Mouse (Mus musculus) neural tube, embryonic 13.5 days (tissue): ENCODE data around the gene Cass4. TPM values are rescaled to one million over a fixed set of nuclear protein-coding genes. Genes with fewer than 3 reads are reported as not detected.

Source experiments
- ATAC-seq: fragments of 200-750 bp; cut with Nextera tagmentation; 2 replicates; pipeline ENCODE4 v1.8.0; 2017; ENCODE audit warnings: low read depth, mild to moderate bottlenecking, moderate TSS enrichment, moderate library complexity
- H3K27ac ChIP-seq: fragments of 300-500 bp; sonication (generic); replicated peaks from 2 replicates; pipeline ENCODE4 v1.5.1; 2015; ENCODE audit warnings: moderate library complexity, mild to moderate bottlenecking, inconsistent platforms
- H3K27me3 ChIP-seq: fragments of 300-500 bp; sonication (generic); 2 replicates; pipeline ENCODE4 v1.6.1; 2015; ENCODE audit warnings: mild to moderate bottlenecking, inconsistent platforms
- H3K36me3 ChIP-seq: fragments of 300-500 bp; sonication (generic); 2 replicates; pipeline ENCODE4 v1.6.1; 2015; ENCODE audit warnings: mild to moderate bottlenecking, inconsistent platforms
- H3K4me1 ChIP-seq: fragments of 300-500 bp; sonication (generic); replicated peaks from 2 replicates; pipeline ENCODE4 v1.6.1; 2015; ENCODE audit warnings: inconsistent platforms
- H3K4me2 ChIP-seq: fragments of 300-500 bp; sonication (generic); 2 replicates; pipeline ENCODE4 v1.6.1; 2015; ENCODE audit warnings: inconsistent platforms, mild to moderate bottlenecking, moderate library complexity
- H3K4me3 ChIP-seq: fragments of 300-500 bp; sonication (generic); 2 replicates; pipeline ENCODE4 v1.5.1; 2015; ENCODE audit warnings: mild to moderate bottlenecking, inconsistent platforms
- H3K9ac ChIP-seq: fragments of 300-500 bp; sonication (generic); 2 replicates; pipeline ENCODE4 v1.6.1; 2015; ENCODE audit warnings: moderate library complexity, mild to moderate bottlenecking, inconsistent platforms
- H3K9me3 ChIP-seq: fragments of 300-500 bp; sonication (generic); 2 replicates; pipeline ENCODE4 v1.6.1; 2016; ENCODE audit warnings: inconsistent platforms
- WGBS: fragments of 180-500 bp; shearing (Covaris S2); methylation state at CpG from one replicate; pipeline ENCODE4 v1.1.7; 2015; 5-methylcytosine and 5-hydroxymethylcytosine counted together
- polyA plus RNA-seq: library from polyadenylated mRNA; unstranded; fragments of >200 nt; fragmentation: Nextera tagmentation; extraction: Ambion mirVana; gene quantifications from 2 replicates; pipeline ENCODE4 v1.2.1, GENCODE M21; 2015

The Cass4 gene
- polyA plus RNA-seq, 1 experiment from 2014 or later = 0.46 TPM

DNA sequence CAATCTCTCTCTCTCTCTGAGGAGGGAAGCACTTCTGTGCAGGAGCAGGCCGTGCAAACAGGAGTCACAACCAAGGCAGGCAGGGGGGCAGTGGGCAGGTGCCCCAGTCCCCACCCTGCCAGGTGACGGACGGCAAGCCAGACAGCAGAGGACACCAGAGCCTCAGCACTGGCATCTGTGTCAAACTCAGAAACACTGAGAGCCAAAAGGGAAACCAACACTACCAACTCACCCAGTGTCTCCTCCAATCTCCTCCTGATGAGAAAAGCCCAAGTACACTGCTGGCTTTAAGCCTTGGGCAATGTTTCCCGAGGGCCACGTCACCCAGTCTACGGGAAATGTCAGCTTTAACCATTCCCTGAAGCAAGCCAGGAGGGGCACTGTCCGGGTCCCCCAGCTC, 30.4 kb upstream of the Cass4 start:
- no peak overlapping the region for H3K4me2 ChIP-seq
- no peak overlapping the region for H3K4me3 ChIP-seq
- ATAC-seq = no peak
- H3K9ac ChIP-seq = no peak overlapping the region
- WGBS = 90% methylated on average over 7 of the region's 7 CpGs
- H3K27me3 ChIP-seq = no peaks in the 10 kb centered on the region
- peaks cover 43% of the 10 kb centered on the region for H3K36me3 ChIP-seq
- H3K9me3 ChIP-seq = no peaks in the 10 kb centered on the region
- peaks cover 14% of the 10 kb centered on the region for H3K4me1 ChIP-seq
- no peak overlapping the region for H3K27ac ChIP-seq

DNA sequence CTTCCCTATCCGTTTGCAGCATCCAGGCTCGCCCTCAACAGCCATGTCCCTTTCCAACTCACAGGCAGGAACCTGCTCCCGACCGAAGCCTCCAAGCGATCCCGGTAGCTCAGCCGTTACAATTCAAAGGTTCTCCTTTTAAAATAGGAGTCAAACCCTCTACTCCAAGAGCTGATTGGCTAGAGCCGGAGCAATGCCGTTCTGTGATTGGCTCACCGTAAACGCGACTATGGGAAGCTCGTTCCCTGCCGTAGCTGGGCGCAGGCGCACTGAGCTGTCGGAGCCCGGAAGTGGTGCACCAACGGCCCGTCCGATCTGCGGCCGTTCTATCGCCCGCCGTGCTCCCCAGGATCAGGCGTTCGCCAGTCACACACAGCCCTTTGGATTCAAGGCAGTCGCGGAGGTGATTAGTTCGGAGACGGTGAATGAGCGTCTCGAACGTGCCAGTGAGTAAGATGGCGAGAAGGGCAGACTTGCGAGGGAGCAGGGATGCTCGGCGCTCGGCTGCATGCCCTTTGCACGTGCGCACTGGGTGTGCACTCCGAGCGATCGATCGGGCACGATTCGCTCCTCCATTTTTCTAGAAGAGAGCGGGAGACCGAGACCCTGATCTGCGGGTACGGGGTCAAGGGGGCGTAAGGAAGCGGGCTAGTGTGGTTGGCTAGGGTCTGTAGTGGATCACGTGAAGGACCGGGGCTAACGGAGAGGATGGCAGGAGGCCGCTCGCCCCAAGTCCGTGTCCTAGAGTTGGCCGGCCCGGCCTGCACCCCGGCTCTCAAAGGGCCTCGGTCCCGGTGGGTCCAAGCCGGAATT, 23.0 kb upstream of the Cass4 start, which contains the start of the genes Aurka and Cstf1:
Aurka (minus strand) TSS at position 125 of the 813 bp plus-strand sequence.
Cstf1 (plus strand) TSS at position 271 of the 813 bp plus-strand sequence.
- H3K4me3 ChIP-seq = peak within 1 kb of the TSS; percentile 96
- H3K9me3 ChIP-seq = no peaks in the 10 kb centered on the region
- peak within 1 kb of the TSS; percentile 86 for H3K4me2 ChIP-seq
- ATAC-seq = peak; percentile 98
- peaks cover 38% of the 10 kb centered on the region for H3K4me1 ChIP-seq
- H3K27ac ChIP-seq = peak within 1 kb of the TSS; percentile 89
- WGBS = under 1% methylated on average over 66 of the region's 66 CpGs
- peak within 1 kb of the TSS; percentile 94 for H3K9ac ChIP-seq
- H3K27me3 ChIP-seq = no peaks in the 10 kb centered on the region
- H3K36me3 ChIP-seq = peaks cover 40% of the 10 kb centered on the region

DNA sequence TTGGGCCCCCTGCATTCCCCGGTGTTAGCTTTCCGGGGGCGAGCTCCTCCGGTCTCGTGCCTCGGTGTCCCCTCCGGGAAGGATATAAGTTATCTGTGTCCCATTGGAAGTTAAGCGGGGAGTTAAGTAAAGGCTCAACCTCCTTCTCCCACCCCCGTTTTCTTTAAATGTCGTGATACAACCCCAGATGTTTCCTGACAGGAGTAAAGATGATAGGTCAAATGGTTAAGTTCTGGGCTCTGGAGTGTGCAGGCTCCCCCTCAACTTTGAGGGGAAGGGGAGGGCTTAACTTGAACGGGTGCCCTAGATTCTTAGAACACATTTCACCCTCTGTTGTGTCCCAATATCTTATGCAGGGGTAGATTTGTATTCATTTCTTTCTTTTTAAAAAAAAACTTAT, 22.3 kb upstream of the Cass4 start:
- Histone ChIP-seq H3K9ac (peak overlapping the region; percentile 94), H3K4me1 (peaks cover 38% of the 10 kb centered on the region), H3K36me3 (peaks cover 46% of the 10 kb centered on the region), H3K4me3 (peak overlapping the region; percentile 96), H3K9me3 (no peaks in the 10 kb centered on the region), H3K27ac (peak overlapping the region; percentile 89), H3K4me2 (peak overlapping the region; percentile 86), H3K27me3 (no peaks in the 10 kb centered on the region)
- 0 out of 2 replicates have a peak, but pooled peaks have one; percentile 1 for ATAC-seq
- WGBS = under 1% methylated on average over 11 of the region's 11 CpGs

DNA sequence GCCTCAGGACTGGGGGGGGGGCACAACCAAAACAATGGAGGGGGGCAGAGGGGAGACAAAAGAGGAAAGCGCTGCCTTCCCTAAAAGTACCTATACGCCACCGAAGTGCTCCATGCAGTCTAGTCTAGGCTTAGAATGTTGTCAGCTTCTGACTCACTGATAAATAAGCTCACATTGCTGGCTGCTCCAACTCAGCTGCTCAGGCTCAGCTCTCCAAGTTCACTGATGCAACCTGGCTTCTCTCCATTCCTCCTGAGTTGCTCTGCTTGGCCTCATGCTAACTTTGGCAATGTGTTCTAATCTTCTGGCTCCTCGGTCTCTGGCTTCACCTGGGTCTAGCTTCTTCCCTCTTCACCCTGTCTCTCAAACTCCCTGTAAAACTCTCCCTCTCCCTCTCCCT, 17.0 kb upstream of the Cass4 start:
- Histone ChIP-seq H3K27me3 (no peaks in the 10 kb centered on the region), H3K36me3 (peaks cover 88% of the 10 kb centered on the region), H3K4me2 (no peak overlapping the region), H3K27ac (no peak overlapping the region), H3K9me3 (no peaks in the 10 kb centered on the region), H3K9ac (no peak overlapping the region), H3K4me3 (no peak overlapping the region), H3K4me1 (peaks cover 13% of the 10 kb centered on the region)
- 94% methylated on average over 4 of the region's 4 CpGs for WGBS
- no peak for ATAC-seq

DNA sequence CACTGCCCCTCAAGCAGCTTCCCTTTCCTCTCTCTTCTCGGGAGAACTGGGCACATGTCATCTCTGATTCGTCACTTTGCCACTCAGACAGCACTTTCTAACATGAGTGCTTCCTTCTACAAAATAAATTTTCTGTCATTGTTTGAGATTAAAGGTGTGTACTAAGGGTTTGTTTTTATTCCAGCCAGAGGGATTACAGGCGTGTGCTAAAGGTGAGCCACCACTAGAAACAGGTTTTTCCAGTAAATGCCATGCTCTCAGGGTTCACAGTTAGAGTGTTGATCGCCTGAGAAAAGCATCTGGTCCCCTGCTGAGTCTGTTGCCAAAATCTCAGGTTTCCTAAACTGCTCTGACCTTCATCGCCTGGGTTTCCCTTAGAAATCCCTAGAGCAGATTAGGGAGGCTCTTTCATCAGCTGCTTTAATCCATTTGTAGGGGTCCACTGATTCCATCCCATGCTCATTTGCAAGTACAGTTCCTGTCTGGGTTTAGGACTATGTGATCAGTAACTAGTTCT, 16.5 kb upstream of the Cass4 start:
- no peak overlapping the region for H3K27ac ChIP-seq
- no peak overlapping the region for H3K4me2 ChIP-seq
- H3K36me3 ChIP-seq = peaks cover 93% of the 10 kb centered on the region
- 77% methylated on average over 5 of the region's 5 CpGs for WGBS
- no peaks in the 10 kb centered on the region for H3K9me3 ChIP-seq
- H3K9ac ChIP-seq = no peak overlapping the region
- H3K4me3 ChIP-seq = no peak overlapping the region
- peaks cover 8% of the 10 kb centered on the region for H3K4me1 ChIP-seq
- ATAC-seq = no peak
- H3K27me3 ChIP-seq = no peaks in the 10 kb centered on the region

DNA sequence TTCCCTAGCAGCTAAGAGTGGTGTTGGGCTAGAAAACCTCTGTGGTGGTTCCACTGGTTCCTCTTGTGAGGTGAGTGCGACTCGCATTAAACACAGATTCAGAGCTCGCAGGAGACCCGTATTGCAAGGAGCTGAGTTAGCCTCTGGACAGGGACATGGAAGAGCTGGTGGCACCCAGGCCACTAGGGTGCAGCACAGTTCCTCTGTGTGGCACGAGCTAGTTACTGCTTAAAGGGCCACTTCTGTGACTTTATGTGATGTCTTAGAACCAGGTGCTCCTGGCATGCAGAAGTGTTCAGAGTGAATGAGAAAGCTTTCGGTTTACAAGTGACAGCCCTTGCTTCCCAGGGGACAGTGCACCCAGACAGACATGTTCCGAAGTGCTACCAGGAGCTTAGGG, 15.3 kb upstream of the Cass4 start:
- no peak for ATAC-seq
- Histone ChIP-seq H3K27ac (no peak overlapping the region), H3K9ac (no peak overlapping the region), H3K4me2 (no peak overlapping the region), H3K36me3 (peaks cover 98% of the 10 kb centered on the region), H3K4me1 (peaks cover 3% of the 10 kb centered on the region; the same call in 1 of the 2 replicates), H3K4me3 (no peak overlapping the region), H3K27me3 (no peaks in the 10 kb centered on the region), H3K9me3 (no peaks in the 10 kb centered on the region)
- 81% methylated on average over 7 of the region's 7 CpGs for WGBS

DNA sequence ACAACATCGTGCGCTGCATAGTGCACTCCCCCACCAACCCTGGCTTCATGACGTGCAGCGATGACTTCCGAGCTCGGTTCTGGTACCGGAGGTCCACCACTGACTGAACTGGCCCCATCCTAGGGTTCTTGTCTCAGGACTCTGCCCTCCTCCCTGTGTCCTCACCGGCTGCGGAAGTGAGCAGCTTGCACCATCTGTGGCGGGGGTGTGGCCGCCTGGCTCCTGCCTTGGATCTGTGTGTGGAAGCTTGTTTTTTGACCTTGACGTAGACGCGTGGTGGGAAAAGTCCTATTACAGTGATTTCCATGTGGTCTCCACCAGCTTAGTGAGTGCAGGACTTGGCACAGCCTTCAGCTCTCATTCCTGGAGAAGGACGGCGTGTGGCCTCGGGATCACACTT, 13.1 kb upstream of the Cass4 start:
- Histone ChIP-seq H3K4me3 (no peak overlapping the region), H3K27me3 (no peaks in the 10 kb centered on the region), H3K36me3 (peaks cover 76% of the 10 kb centered on the region), H3K4me2 (no peak overlapping the region), H3K27ac (no peak overlapping the region), H3K9me3 (no peaks in the 10 kb centered on the region), H3K9ac (no peak overlapping the region), H3K4me1 (peaks cover 3% of the 10 kb centered on the region; the same call in 1 of the 2 replicates)
- whole genome bisulfite sequencing = 95% methylated on average over 17 of the region's 17 CpGs
- ATAC-seq = no peak

DNA sequence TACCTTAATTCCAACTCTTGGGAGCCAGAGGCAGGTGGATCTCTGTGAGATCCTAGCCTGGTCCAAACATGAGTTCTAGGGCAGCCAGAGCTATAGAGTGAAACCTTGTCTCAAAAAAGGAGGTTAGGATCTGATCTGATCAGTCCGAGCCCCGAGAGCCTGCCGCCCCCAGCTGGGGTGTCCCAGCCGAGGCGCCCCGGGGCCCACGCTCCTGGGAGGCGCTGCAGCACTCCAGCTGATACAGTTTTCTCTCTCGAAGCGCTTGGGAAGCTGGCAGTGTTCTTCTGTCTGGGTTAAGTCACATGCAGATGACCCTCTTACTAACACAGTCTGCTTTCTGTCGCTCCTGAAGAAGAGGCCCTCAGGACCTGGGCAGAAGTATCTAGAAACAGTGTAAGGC, 12.3 kb upstream of the Cass4 start:
- ATAC-seq = no peak
- H3K36me3 ChIP-seq = peaks cover 68% of the 10 kb centered on the region
- no peak overlapping the region for H3K4me2 ChIP-seq
- H3K27me3 ChIP-seq = no peaks in the 10 kb centered on the region
- peaks cover 3% of the 10 kb centered on the region; the same call in 1 of the 2 replicates for H3K4me1 ChIP-seq
- 95% methylated on average over 11 of the region's 11 CpGs for WGBS
- no peak overlapping the region for H3K4me3 ChIP-seq
- no peaks in the 10 kb centered on the region for H3K9me3 ChIP-seq
- no peak overlapping the region for H3K27ac ChIP-seq
- no peak overlapping the region for H3K9ac ChIP-seq

DNA sequence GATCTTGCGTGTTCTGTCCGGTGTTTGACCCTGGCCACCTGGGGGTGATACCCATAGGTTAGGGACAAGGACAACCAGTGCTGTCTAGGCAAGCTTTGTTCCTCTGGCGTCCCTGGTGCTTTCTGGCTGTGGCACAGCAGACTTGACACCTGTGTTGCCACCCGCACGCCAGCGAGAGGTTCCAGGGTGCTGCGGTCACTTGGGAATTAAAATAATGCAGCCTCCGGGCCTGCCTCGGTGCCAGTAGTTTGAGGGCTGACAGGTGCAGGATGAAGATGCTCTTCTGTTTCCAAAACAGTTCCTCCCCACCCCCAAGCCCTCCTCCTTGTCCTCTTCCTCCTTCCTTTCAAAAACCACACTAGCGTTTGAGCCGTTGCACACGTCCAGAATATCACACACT, 11.7 kb upstream of the Cass4 start:
- Histone ChIP-seq H3K4me1 (peaks cover 3% of the 10 kb centered on the region; the same call in 1 of the 2 replicates), H3K4me2 (no peak overlapping the region), H3K36me3 (peaks cover 63% of the 10 kb centered on the region), H3K9me3 (no peaks in the 10 kb centered on the region), H3K4me3 (no peak overlapping the region), H3K9ac (no peak overlapping the region), H3K27me3 (no peaks in the 10 kb centered on the region), H3K27ac (no peak overlapping the region)
- 88% methylated on average over 12 of the region's 12 CpGs for WGBS
- no peak for ATAC-seq

DNA sequence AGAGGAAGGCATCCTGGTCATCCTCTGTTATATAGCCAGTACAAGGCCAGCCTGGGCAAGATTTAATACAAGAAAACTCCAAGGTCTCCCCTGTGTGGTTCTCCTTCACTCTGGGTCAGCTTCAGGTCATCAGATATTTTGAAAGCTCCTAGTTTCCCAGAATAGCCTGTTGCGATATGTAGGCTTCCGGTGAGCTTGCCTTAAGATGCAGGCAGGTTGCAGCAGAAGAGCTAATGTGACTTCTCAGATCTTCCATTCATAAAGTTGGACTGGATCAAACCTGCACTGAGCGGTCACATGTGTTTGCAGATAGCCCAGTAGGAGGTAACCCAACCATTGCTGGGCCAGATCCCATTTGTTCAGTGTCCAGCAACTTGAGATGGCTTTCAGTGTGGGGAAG, 8.9 kb upstream of the Cass4 start:
- WGBS = 92% methylated on average over 3 of the region's 3 CpGs
- ATAC-seq = no peak
- H3K27me3 ChIP-seq = no peaks in the 10 kb centered on the region
- no peaks in the 10 kb centered on the region for H3K4me1 ChIP-seq
- H3K27ac ChIP-seq = no peak overlapping the region
- H3K9me3 ChIP-seq = no peaks in the 10 kb centered on the region
- no peak overlapping the region for H3K4me2 ChIP-seq
- H3K9ac ChIP-seq = no peak overlapping the region
- H3K4me3 ChIP-seq = no peak overlapping the region
- H3K36me3 ChIP-seq = peaks cover 35% of the 10 kb centered on the region

DNA sequence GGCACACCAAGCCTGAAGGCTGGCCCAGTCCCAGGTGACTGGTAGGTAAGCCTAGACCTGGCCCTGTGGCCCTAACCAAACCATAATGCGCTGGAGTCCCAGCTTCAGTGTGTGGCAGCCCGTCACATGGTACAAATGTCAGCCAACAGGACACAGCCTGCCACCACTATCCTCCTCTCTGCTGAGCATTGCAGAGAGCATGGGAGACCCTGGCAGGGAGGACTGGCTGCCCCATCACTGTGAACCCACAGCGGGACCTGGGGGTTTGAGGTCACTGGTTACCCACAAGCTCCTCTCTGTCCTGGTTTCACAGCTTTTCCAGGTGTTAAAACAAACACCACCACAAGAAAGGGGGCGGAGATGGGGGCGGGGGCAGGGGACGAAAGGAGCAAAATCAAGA, 3.3 kb upstream of the Cass4 start:
- H3K4me3 ChIP-seq = no peak overlapping the region
- 0 out of 2 replicates have a peak, but pooled peaks cover 2% of the 10 kb centered on the region for H3K4me1 ChIP-seq
- no peak overlapping the region for H3K27ac ChIP-seq
- no peak overlapping the region for H3K4me2 ChIP-seq
- H3K9ac ChIP-seq = no peak overlapping the region
- 40% methylated on average over 6 of the region's 6 CpGs for WGBS
- no peaks in the 10 kb centered on the region for H3K9me3 ChIP-seq
- H3K27me3 ChIP-seq = no peaks in the 10 kb centered on the region
- ATAC-seq = no peak
- H3K36me3 ChIP-seq = no peaks in the 10 kb centered on the region

DNA sequence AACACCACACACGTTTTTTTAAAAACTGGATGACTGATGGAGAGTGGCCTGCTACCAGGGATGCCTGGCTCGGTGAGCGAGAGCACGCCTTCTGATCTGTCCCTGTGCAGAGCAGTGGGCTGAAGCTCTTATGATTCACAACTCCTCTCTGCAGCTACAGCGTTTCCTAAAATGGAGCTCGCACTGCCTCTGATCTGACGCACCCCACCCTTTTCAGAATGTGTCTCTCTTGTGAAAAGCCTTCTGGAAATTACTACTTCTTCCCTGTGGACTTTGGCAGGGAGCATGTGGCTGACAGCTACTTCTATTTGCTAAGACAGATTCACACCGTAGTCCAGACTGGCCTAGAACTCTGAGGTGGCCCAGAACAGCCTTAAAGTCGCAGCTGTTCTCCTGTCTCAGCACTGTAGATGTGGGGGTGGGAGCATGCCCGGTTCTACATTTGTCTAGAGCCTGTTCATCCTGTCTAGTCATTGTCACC, 1.5 kb upstream of the Cass4 start:
- no peaks in the 10 kb centered on the region for H3K27me3 ChIP-seq
- H3K9me3 ChIP-seq = no peaks in the 10 kb centered on the region
- no peak for ATAC-seq
- no peak overlapping the region for H3K4me3 ChIP-seq
- H3K36me3 ChIP-seq = no peaks in the 10 kb centered on the region
- H3K27ac ChIP-seq = no peak overlapping the region
- H3K4me2 ChIP-seq = no peak overlapping the region
- 75% methylated on average over 10 of the region's 10 CpGs for WGBS
- H3K9ac ChIP-seq = no peak overlapping the region
- peaks cover 6% of the 10 kb centered on the region; the same call in 1 of the 2 replicates for H3K4me1 ChIP-seq
